Mouse (Mus musculus) CH12.LX (cell line): ENCODE data around the gene Odf4. TPM values are rescaled to one million over a fixed set of nuclear protein-coding genes. Genes with fewer than 3 reads are reported as not detected.

Source experiments
- DNase-seq: peaks from one replicate; pipeline ENCODE4 v3.0.0-alpha.2; 2013; ENCODE audit errors: extremely low read depth
- H3K27ac ChIP-seq: 2 replicates; pipeline ENCODE4 v1.5.1; 2012; ENCODE audit warnings: low read depth, mild to moderate bottlenecking, control low read depth, moderate library complexity; ENCODE audit not compliant: insufficient read depth
- H3K27me3 ChIP-seq: replicated peaks from 2 replicates; pipeline ENCODE3; 2012; ENCODE audit warnings: inconsistent platforms
- H3K36me3 ChIP-seq, 2 experiments: replicated peaks in 1 of 2; 2 replicates each; pipeline versions ENCODE3 to v1.6.1; 2012; ENCODE audit warnings: inconsistent platforms in 1 of 2, low read length in 1 of 2, mild to moderate bottlenecking in 1 of 2, mixed read lengths in 1 of 2, moderate library complexity in 1 of 2; ENCODE audit not compliant: control insufficient read depth in 1 of 2, insufficient read depth in 1 of 2
- H3K4me1 ChIP-seq, 2 experiments: 2 replicates each; pipeline ENCODE4 v1.6.1; 2012; ENCODE audit warnings: inconsistent platforms in 1 of 2, moderate library complexity in 1 of 2; ENCODE audit not compliant: insufficient read depth in 2 of 2, control insufficient read depth in 1 of 2
- H3K4me2 ChIP-seq: 2 replicates; pipeline ENCODE4 v1.6.1; 2012; ENCODE audit warnings: low read depth, mild to moderate bottlenecking, control low read depth; ENCODE audit not compliant: poor library complexity, insufficient read depth, severe bottlenecking
- H3K4me3 ChIP-seq, 3 experiments: fragments of 150-350 bp in 1 of 3; sonication (generic) in 1 of 3; replicated peaks in 1 of 3; 2 replicates each; pipeline versions ENCODE3 to v1.5.1; 2011 to 2012; ENCODE audit warnings: low read depth in 2 of 3, low read length in 2 of 3, mild to moderate bottlenecking in 2 of 3, moderate library complexity in 2 of 3, control low read depth in 1 of 3, improper control_type of control experiment in 1 of 3, inconsistent platforms in 1 of 3, mixed read lengths in 1 of 3; ENCODE audit not compliant: poor library complexity in 1 of 3
- H3K79me2 ChIP-seq: replicated peaks from 2 replicates; pipeline ENCODE4 v1.6.1; 2012; ENCODE audit warnings: mild to moderate bottlenecking, moderate library complexity; ENCODE audit not compliant: control insufficient read depth, poor library complexity, insufficient read depth, severe bottlenecking; ENCODE audit errors: extremely low read depth
- H3K9ac ChIP-seq: 2 replicates; pipeline ENCODE4 v1.6.1; 2012; ENCODE audit warnings: low read depth, mild to moderate bottlenecking, control low read depth, moderate library complexity; ENCODE audit not compliant: insufficient read depth
- H3K9me3 ChIP-seq: replicated peaks from 2 replicates; pipeline ENCODE3; 2012; ENCODE audit warnings: low read length, inconsistent platforms, mixed read lengths
- CTCF ChIP-seq, 2 experiments: IDR thresholded peaks in 1 of 2; conservative IDR thresholded peaks in 1 of 2; 2 replicates each; pipeline ENCODE4 v1.5.1; 2011 to 2012; ENCODE audit warnings: low read depth in 2 of 2, low read length in 2 of 2, improper control_type of control experiment in 1 of 2, inconsistent platforms in 1 of 2, mild to moderate bottlenecking in 1 of 2, moderate library complexity in 1 of 2
- ELF1 ChIP-seq: IDR thresholded peaks from 2 replicates; pipeline ENCODE4 v1.6.1; 2014; ENCODE audit warnings: low read depth, mild to moderate bottlenecking, inconsistent platforms, low read length, improper control_type of control experiment
- EP300 ChIP-seq: IDR thresholded peaks from 2 replicates; pipeline ENCODE4 v1.6.1; 2011; ENCODE audit warnings: low read length, improper control_type of control experiment
- ETS1 ChIP-seq: conservative IDR thresholded peaks from 2 replicates; pipeline ENCODE4 v1.6.1; 2012; ENCODE audit warnings: low read depth, mild to moderate bottlenecking, inconsistent platforms, low read length, improper control_type of control experiment, moderate library complexity
- GABPA ChIP-seq: IDR thresholded peaks from 2 replicates; pipeline ENCODE4 v1.6.1; 2012; ENCODE audit warnings: low read depth, low read length, improper control_type of control experiment, inconsistent platforms; ENCODE audit not compliant: insufficient replicate concordance
- HCFC1 ChIP-seq: IDR thresholded peaks from 2 replicates; pipeline ENCODE4 v1.6.1; 2012; ENCODE audit warnings: low read depth, mild to moderate bottlenecking, inconsistent platforms, low read length, improper control_type of control experiment
- JUND ChIP-seq: conservative IDR thresholded peaks from 2 replicates; pipeline ENCODE4 v1.6.1; 2011; ENCODE audit warnings: low read depth, low read length, improper control_type of control experiment
- MAX ChIP-seq: IDR thresholded peaks from 2 replicates; pipeline ENCODE4 v1.6.1; 2011; ENCODE audit warnings: low read length, improper control_type of control experiment
- MAZ ChIP-seq: IDR thresholded peaks from 2 replicates; pipeline ENCODE4 v1.6.1; 2012; ENCODE audit warnings: low read depth, mild to moderate bottlenecking, inconsistent platforms, low read length, improper control_type of control experiment, moderate library complexity
- MEF2A ChIP-seq: IDR thresholded peaks from 2 replicates; pipeline ENCODE4 v1.6.1; 2014; ENCODE audit warnings: low read depth, mild to moderate bottlenecking, inconsistent platforms, low read length, improper control_type of control experiment, borderline replicate concordance
- NRF1 ChIP-seq: IDR thresholded peaks from 2 replicates; pipeline ENCODE4 v1.6.1; 2014; ENCODE audit warnings: low read depth, mild to moderate bottlenecking, inconsistent platforms, low read length, improper control_type of control experiment, moderate library complexity
- POLR2AphosphoS2 ChIP-seq: IDR thresholded peaks from 2 replicates; pipeline ENCODE4 v1.6.1; 2011; ENCODE audit warnings: low read depth, low read length, improper control_type of control experiment
- RAD21 ChIP-seq: IDR thresholded peaks from 2 replicates; pipeline ENCODE4 v1.6.1; 2011; ENCODE audit warnings: low read depth, mild to moderate bottlenecking, low read length, improper control_type of control experiment, moderate library complexity
- RCOR1 ChIP-seq: conservative IDR thresholded peaks from 2 replicates; pipeline ENCODE4 v1.6.1; 2012; ENCODE audit warnings: low read depth, mild to moderate bottlenecking, inconsistent platforms, low read length, improper control_type of control experiment
- TCF12 ChIP-seq: IDR thresholded peaks from 2 replicates; pipeline ENCODE4 v1.6.1; 2014; ENCODE audit warnings: low read depth, mild to moderate bottlenecking, inconsistent platforms, low read length, improper control_type of control experiment
- USF2 ChIP-seq: conservative IDR thresholded peaks from 2 replicates; pipeline ENCODE4 v1.6.1; 2011; ENCODE audit warnings: low read depth, low read length, improper control_type of control experiment
- ZC3H11A ChIP-seq: IDR thresholded peaks from 2 replicates; pipeline ENCODE4 v1.6.1; 2012; ENCODE audit warnings: low read depth, mild to moderate bottlenecking, inconsistent platforms, low read length, improper control_type of control experiment
- ZKSCAN1 ChIP-seq: IDR thresholded peaks from 2 replicates; pipeline ENCODE4 v1.6.1; 2012; ENCODE audit warnings: low read depth, inconsistent platforms, low read length, improper control_type of control experiment, borderline replicate concordance
- dilution Hi-C: fragments of 300-500 bp; cut with MboI; formaldehyde crosslinking; loops from 2 replicates; pipeline ENCODE4 v1.14.3; 2020; ENCODE audit warnings: low sequenced_read_pairs; ENCODE audit not compliant: extremely low pct_unique_long_range_greater_than_20kb, extremely low pct_ligation_motif_present
- in situ Hi-C: fragments of 300-500 bp; cut with MboI; formaldehyde crosslinking; loops from 3 replicates; pipeline ENCODE4 v1.14.3; 2019; ENCODE audit warnings: low sequenced_read_pairs, low pct_ligation_motif_present, low pct_unique_long_range_greater_than_20kb, mixed read lengths
- polyA plus RNA-seq: library from polyadenylated mRNA; unstranded; fragments of >175 nt; gene quantifications from 2 replicates; pipeline ENCODE4 v1.2.1, GENCODE M21; 2012; ENCODE audit warnings: low read depth; ENCODE audit not compliant: insufficient read length
- total RNA-seq, 2 experiments: library from RNA; depleted of rRNA; stranded (reverse); fragments of 300-350 nt in 1 of 2; fragments of >200 nt in 1 of 2; gene quantifications; 2 replicates each; pipeline ENCODE4 v1.2.3; 2012 to 2014

The Odf4 gene
- total and polyA plus RNA-seq, 3 experiments: not detected

DNA sequence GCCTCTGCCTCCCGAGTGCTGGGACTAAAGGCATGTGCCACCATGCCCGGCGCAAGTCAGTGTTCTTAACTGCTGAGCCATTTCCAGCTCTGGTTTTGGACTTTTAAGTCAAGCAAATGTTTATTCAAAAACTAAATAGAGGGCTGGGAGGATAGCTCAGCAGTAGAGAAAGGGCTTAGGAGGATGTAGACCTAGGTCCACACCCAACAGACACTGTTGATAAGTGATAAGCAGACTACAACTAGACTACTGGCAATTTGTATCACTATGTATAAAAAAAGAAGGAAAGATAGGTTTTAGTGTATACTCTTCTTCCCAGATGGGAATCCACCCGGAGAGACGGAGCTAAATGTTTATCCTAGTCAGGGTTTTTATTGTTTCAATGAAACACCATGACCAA, 30.6 kb downstream of the Odf4 start:
- Histone ChIP-seq H3K4me1 (peaks cover 0 to 5% of the 10 kb centered on the region in 2 experiments; a peak in 1 of 4 replicates), H3K36me3 (no peaks in the 10 kb centered on the region)
- DNase-seq: no peak

GRCm38 (mm10) chr11:68893911-68894464, 32.9 kb downstream of the Odf4 start:
- H3K4me2 ChIP-seq: no peak overlapping the region
- TF ChIP-seq ELF1 (no peak), MAZ (no peak), ETS1 (no peak), HCFC1 (no peak), TCF12 (no peak), ZKSCAN1 (no peak), POLR2AphosphoS2 (no peak), USF2 (no peak), ZC3H11A (no peak), RAD21 (no peak), CTCF (conservative IDR thresholded peaks at IDR 0.05 in 1 of 2, IDR thresholded peaks at IDR 0.05 in 1 of 2; ENCODE audit: low read depth in 2 of 2, low read length in 2 of 2) (no peak), JUND (no peak), GABPA (no peak), EP300 (no peak), MEF2A (no peak), NRF1 (no peak)
- DNase-seq: no peak
- no peak overlapping the region for H3K4me3 ChIP-seq
- H3K27ac ChIP-seq: no peak overlapping the region
- dilution Hi-C loops: no loop called here
- H3K27me3 ChIP-seq: peaks cover 18% of the 10 kb centered on the region
- H3K36me3 ChIP-seq: no peaks in the 10 kb centered on the region
- H3K9ac ChIP-seq: no peak overlapping the region
- in situ Hi-C loops: no loop called here
- H3K79me2 ChIP-seq: no peaks in the 10 kb centered on the region
- H3K4me1 ChIP-seq: no peaks in the 10 kb centered on the region
- peaks cover 5% of the 10 kb centered on the region for H3K9me3 ChIP-seq

More for the DNA sequence above, 30.6 kb downstream of the Odf4 start:
- no peaks in the 10 kb centered on the region for H3K79me2 ChIP-seq
- H3K4me3 ChIP-seq: no peak overlapping the region
- H3K4me2 ChIP-seq: no peak overlapping the region
- no peak overlapping the region for H3K27ac ChIP-seq
- H3K9ac ChIP-seq: no peak overlapping the region
- in situ Hi-C loops (no loop called here), dilution Hi-C loops (no loop called here)
- TF ChIP-seq TCF12 (no peak), RCOR1 (no peak), MAX (no peak), RAD21 (no peak)
- H3K27me3 ChIP-seq: peaks cover 29% of the 10 kb centered on the region
- H3K9me3 ChIP-seq: peaks cover 5% of the 10 kb centered on the region
